Mouse (Mus musculus) ES-E14 (cell line): Measurements from ENCODE around the gene Slc22a3. TPM values are rescaled to one million over a fixed set of nuclear protein-coding genes. Genes with fewer than 3 reads are reported as not detected.
A peak's percentile ranks its signal among the peaks of the same experiment; 100 is the strongest.

Experiments
- DNase-seq: peaks from one replicate; pipeline ENCODE4 v3.0.0-alpha.2; 2013; ENCODE audit warnings: low read depth, low spot score
- H3K27ac ChIP-seq: 2 replicates; pipeline ENCODE4 v1.5.1; 2012; ENCODE audit warnings: low read depth, mild to moderate bottlenecking, low read length, moderate library complexity, mixed read lengths; ENCODE audit not compliant: poor library complexity, insufficient read depth, severe bottlenecking
- H3K36me3 ChIP-seq: 2 replicates; pipeline ENCODE4 v1.6.1; 2012; ENCODE audit warnings: mild to moderate bottlenecking, low read length, moderate library complexity, mixed read lengths; ENCODE audit not compliant: control insufficient read depth, poor library complexity, insufficient read depth, severe bottlenecking
- H3K4me1 ChIP-seq, 2 experiments: fragments of 150-350 bp in 1 of 2; sonication (generic) in 1 of 2; 2 replicates each; pipeline ENCODE4 v1.6.1; 2012; ENCODE audit warnings: low read length in 2 of 2, mild to moderate bottlenecking in 1 of 2, mixed read lengths in 1 of 2; ENCODE audit not compliant: control insufficient read depth in 2 of 2, insufficient read depth in 2 of 2, poor library complexity in 1 of 2
- H3K4me3 ChIP-seq, 2 experiments: fragments of 150-350 bp in 1 of 2; sonication (generic) in 1 of 2; 2 replicates each; pipeline ENCODE4 v1.5.1; 2012; ENCODE audit warnings: low read length in 2 of 2, low read depth in 1 of 2, mild to moderate bottlenecking in 1 of 2, mixed read lengths in 1 of 2; ENCODE audit not compliant: insufficient read depth in 1 of 2, poor library complexity in 1 of 2, severe bottlenecking in 1 of 2
- H3K9ac ChIP-seq: 2 replicates; pipeline ENCODE4 v1.6.1; 2012; ENCODE audit warnings: low read depth, mild to moderate bottlenecking, low read length, mixed read lengths; ENCODE audit not compliant: poor library complexity, insufficient read depth, severe bottlenecking
- H3K9me3 ChIP-seq: fragments of 150-350 bp; sonication (generic); 2 replicates; pipeline ENCODE4 v1.6.1; 2012; ENCODE audit warnings: low read depth, mild to moderate bottlenecking, low read length; ENCODE audit not compliant: control insufficient read depth, insufficient read depth
- CHD2 ChIP-seq: IDR thresholded peaks from 2 replicates; pipeline ENCODE4 v1.6.1; 2014; ENCODE audit warnings: mild to moderate bottlenecking, low read depth, low read length, inconsistent platforms
- HCFC1 ChIP-seq: IDR thresholded peaks from 2 replicates; pipeline ENCODE4 v1.6.1; 2012; ENCODE audit warnings: low read length, inconsistent platforms, borderline replicate concordance; ENCODE audit not compliant: insufficient read depth
- MAFK ChIP-seq: IDR thresholded peaks from 2 replicates; pipeline ENCODE4 v1.6.1; 2014; ENCODE audit warnings: mild to moderate bottlenecking, low read depth, low read length, inconsistent platforms; ENCODE audit not compliant: insufficient read depth
- ZC3H11A ChIP-seq: IDR thresholded peaks from 2 replicates; pipeline ENCODE4 v1.6.1; 2012; ENCODE audit warnings: low read depth, mild to moderate bottlenecking, inconsistent platforms, low read length, borderline replicate concordance
- ZNF384 ChIP-seq: IDR thresholded peaks from 2 replicates; pipeline ENCODE4 v1.6.1; 2012; ENCODE audit warnings: low read depth, low read length, inconsistent platforms
- in situ Hi-C, 2 experiments: fragments of 600-800 bp; cut with MboI; formaldehyde crosslinking; loops; one replicate each; pipeline ENCODE4 v1.15.1; 2025; ENCODE audit warnings: low sequenced_read_pairs in 2 of 2, inconsistent platforms in 1 of 2; ENCODE audit not compliant: unreplicated experiment in 2 of 2
- total RNA-seq: library from RNA; depleted of rRNA; stranded (reverse); fragments of 300-350 nt; gene quantifications from 2 replicates; pipeline ENCODE4 v1.2.3, GENCODE M21; 2012

Gene Slc22a3
- total RNA-seq, 1 experiment = 0.22 TPM

GRCm38 (mm10) chr17:12485657-12486056, 21.8 kb downstream of the Slc22a3 start:
- no peaks in the 10 kb centered on the region for H3K9me3 ChIP-seq
- TF ChIP-seq MAFK (no peak), CHD2 (no peak), HCFC1 (no peak), ZNF384 (no peak), ZC3H11A (no peak)
- no peak overlapping the region for H3K4me3 ChIP-seq
- H3K4me1 ChIP-seq = no peaks in the 10 kb centered on the region
- no peaks in the 10 kb centered on the region for H3K36me3 ChIP-seq
- in situ Hi-C loops = no loop called here
- H3K27ac ChIP-seq = no peak overlapping the region
- H3K9ac ChIP-seq = no peak overlapping the region
- no peak for DNase-seq

- Histone ChIP-seq H3K27ac (no peak overlapping the region), H3K9me3 (no peaks in the 10 kb centered on the region), H3K9ac (no peak overlapping the region), H3K4me3 (no peak overlapping the region), H3K36me3 (no peaks in the 10 kb centered on the region), H3K4me1 (no peaks in the 10 kb centered on the region)
- TF ChIP-seq CHD2 = no peak
- no peak for TF ChIP-seq ZC3H11A
- TF ChIP-seq HCFC1 = no peak
- TF ChIP-seq MAFK = no peak
- TF ChIP-seq ZNF384 = no peak
- DNase-seq = no peak
- in situ Hi-C loops = no loop called here
Measured at GRCm38 (mm10) chr17:12479416-12479815, 28.1 kb downstream of the Slc22a3 start.

- TF ChIP-seq ZNF384 = no peak
- no peak for TF ChIP-seq HCFC1
- TF ChIP-seq CHD2 = no peak
- no peak for TF ChIP-seq MAFK
- TF ChIP-seq ZC3H11A = no peak
- H3K4me1 ChIP-seq = no peaks in the 10 kb centered on the region
- no peak overlapping the region for H3K4me3 ChIP-seq
- H3K36me3 ChIP-seq = no peaks in the 10 kb centered on the region
- H3K9ac ChIP-seq = no peak overlapping the region
- no peak for DNase-seq
- in situ Hi-C loops = no loop called here
- H3K9me3 ChIP-seq = no peaks in the 10 kb centered on the region
- no peak overlapping the region for H3K27ac ChIP-seq
Measured at GRCm38 (mm10) chr17:12474509-12475083, 32.9 kb downstream of the Slc22a3 start.

GRCm38 (mm10) chr17:12472547-12472946, 35.0 kb downstream of the Slc22a3 start:
- Histone ChIP-seq H3K4me3 (no peak overlapping the region), H3K36me3 (no peaks in the 10 kb centered on the region), H3K9me3 (no peaks in the 10 kb centered on the region), H3K27ac (no peak overlapping the region), H3K9ac (no peak overlapping the region), H3K4me1 (no peaks in the 10 kb centered on the region)
- TF ChIP-seq ZNF384 = no peak
- TF ChIP-seq MAFK = peak; percentile 60; the same call in 1 of the 2 replicates
- in situ Hi-C loops = no loop called here
- no peak for DNase-seq

- in situ Hi-C loops = no loop called here
- H3K9me3 ChIP-seq = no peaks in the 10 kb centered on the region
- no peak overlapping the region for H3K9ac ChIP-seq
- no peak overlapping the region for H3K4me3 ChIP-seq
- no peak overlapping the region for H3K27ac ChIP-seq
- H3K36me3 ChIP-seq = no peaks in the 10 kb centered on the region
- no peaks in the 10 kb centered on the region for H3K4me1 ChIP-seq
- no peak for DNase-seq
- TF ChIP-seq MAFK (no peak), ZNF384 (no peak), HCFC1 (no peak), ZC3H11A (no peak), CHD2 (no peak)
Measured at GRCm38 (mm10) chr17:12468745-12469144, 38.8 kb downstream of the Slc22a3 start.
